Mouse (Mus musculus) megakaryocyte progenitor cell, adult 5-6 weeks (primary cell): Measurements from ENCODE around the gene Map3k20. TPM values are rescaled to one million over a fixed set of nuclear protein-coding genes. Genes with fewer than 3 reads are reported as not detected.
A peak's percentile ranks its signal among the peaks of the same experiment; 100 is the strongest.

Experiments
- ATAC-seq: replicated peaks from 2 replicates; pipeline ENCODE4 v1.8.0; 2016; ENCODE audit warnings: mild to moderate bottlenecking, moderate TSS enrichment, inconsistent platforms; ENCODE audit not compliant: poor library complexity
- total RNA-seq, 2 experiments: library from RNA; stranded (forward) in 1 of 2; stranded (reverse) in 1 of 2; fragments of 157-497, 149-512 nt in 1 of 2; fragments of 200-1000 nt in 1 of 2; gene quantifications; 2 replicates each; pipeline versions ENCODE4 v1.2.3 to v1.2.4; 2015 to 2017

The Map3k20 gene
- total RNA-seq (2015): 76.0 and 84.5 TPM in 2 replicates
- 57.9 and 61.8 TPM in 2 replicates for total RNA-seq (2017)

- ATAC-seq: peak; percentile 81
Observed at GRCm38 (mm10) chr2:72285256-72285887, at the start of gene Map3k20. Map3k20 (plus strand) TSS chr2:72285637.

GRCm38 (mm10) chr2:72238421-72238820, 47.0 kb upstream of the Map3k20 start:
- ATAC-seq: peak; percentile 78

DNA sequence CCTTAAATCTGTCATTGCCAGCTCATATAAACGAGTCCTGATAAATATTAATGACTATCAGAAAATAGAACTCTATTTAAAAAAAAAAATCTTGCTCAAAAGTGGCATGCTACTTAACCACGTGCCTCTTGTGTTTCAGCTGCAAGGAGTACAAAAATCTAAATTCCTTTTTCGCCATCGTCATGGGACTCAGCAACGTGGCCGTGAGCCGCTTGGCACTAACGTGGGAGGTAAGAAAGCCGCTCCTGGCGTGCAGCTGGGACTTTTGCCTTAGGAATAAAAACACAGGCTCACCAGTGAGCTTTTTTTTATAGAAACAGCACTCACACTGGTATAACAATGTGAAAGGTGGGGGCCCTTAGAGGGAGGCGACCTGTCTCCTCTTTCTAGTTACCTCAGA, 46.5 kb upstream of the Map3k20 start:
- no peak for ATAC-seq

- no peak for ATAC-seq
Observed at GRCm38 (mm10) chr2:72239456-72239855, 46.0 kb upstream of the Map3k20 start.

DNA sequence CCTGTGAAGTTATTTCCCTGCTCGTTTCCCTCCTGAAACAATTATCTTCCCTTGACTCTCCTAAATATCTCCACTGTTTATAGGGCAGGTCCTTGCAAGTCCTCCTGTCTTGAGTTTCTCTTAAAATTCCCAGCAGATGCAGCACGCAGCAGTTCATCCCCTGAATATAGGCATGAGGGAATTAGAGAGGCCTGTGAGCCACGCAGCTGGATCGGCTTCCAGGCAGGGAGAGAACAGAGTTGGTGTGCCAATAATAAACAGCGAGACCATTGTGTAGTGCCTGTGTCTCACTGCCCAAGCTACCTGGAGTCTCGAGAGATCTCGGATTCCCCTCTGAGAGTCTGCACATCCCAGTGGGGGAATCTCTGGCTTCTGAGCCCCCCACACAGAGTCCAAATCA, 45.4 kb upstream of the Map3k20 start:
- ATAC-seq: no peak

DNA sequence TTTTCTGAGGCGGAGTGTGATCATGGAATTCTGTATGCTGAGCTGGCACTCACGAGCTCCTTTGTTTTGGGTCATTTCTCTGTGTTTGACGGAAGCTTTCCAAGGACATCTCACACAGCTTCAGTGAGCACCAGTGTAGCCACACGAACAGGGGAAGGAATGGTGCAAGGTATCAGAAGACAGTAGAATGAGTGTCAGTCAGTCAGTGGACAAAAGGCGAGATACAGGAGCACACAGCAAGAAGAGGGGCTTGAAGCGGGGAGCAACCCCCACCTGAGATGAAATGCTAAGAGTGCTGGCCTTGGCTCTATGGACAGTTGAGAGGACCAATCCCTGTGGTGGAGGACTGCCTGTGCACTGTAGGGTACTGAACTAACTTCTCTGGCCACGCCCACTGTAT, 44.7 kb upstream of the Map3k20 start:
- ATAC-seq: no peak

DNA sequence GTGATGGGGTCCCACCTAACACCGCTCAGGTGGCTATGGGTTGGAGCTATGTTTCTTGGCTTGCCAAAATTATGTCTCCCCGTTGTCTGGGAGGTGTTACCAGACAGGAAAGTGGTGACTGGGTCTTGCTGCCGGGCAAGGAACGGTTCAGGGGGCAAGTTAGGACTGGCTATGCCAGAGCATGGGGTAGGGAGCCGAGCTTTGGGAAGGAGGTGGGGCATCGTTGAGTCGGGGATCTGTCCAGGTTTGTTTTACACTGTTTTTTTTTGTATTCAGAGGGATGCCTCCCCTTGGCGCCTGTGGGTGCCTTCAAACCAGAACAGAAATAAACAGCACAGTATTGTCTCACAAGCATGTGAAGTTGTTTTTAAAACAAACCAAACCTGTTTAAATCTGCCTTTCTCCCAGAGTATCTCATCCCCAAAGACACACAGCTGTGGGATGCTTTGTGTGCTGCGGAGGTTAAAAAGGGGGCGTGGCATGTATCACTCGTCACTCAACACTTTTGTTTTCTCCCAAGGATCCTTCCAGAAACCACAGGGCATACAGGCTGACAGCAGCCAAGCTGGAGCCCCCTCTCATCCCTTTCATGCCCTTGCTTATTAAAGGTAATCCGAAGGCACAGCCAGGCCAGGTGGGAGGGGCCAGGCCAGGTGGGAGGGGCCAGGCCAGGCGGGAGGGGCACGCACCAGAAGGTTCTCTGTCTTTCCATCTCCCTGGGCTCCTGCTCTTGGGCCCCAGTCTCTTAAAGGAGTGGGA, 43.5 kb upstream of the Map3k20 start:
- no peak for ATAC-seq

- ATAC-seq: no peak
Observed at GRCm38 (mm10) chr2:72242910-72243675, 42.3 kb upstream of the Map3k20 start.

- no peak for ATAC-seq
Observed at GRCm38 (mm10) chr2:72245631-72246030, 39.8 kb upstream of the Map3k20 start.

DNA sequence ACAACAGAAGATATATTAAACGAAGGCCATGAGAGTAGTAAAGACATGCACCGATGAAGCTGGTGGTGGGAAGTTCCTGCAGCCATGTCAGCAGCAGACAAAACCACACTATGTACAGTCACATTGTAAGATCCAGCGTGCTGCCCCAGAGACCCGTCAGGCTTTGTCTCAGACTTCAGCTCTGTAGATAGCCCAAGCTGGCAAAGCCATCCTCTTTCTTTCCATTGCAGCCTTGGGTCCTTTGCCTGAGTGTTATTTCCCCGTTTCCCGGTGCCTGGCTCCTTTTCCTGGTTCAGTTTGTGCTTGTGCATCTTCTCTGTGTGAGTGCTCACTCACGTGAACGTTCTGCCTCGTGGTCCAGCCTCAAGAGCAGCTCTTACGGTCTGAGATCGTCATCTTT, 39.1 kb upstream of the Map3k20 start:
- no peak for ATAC-seq

GRCm38 (mm10) chr2:72247819-72248218, 37.6 kb upstream of the Map3k20 start:
- no peak for ATAC-seq

DNA sequence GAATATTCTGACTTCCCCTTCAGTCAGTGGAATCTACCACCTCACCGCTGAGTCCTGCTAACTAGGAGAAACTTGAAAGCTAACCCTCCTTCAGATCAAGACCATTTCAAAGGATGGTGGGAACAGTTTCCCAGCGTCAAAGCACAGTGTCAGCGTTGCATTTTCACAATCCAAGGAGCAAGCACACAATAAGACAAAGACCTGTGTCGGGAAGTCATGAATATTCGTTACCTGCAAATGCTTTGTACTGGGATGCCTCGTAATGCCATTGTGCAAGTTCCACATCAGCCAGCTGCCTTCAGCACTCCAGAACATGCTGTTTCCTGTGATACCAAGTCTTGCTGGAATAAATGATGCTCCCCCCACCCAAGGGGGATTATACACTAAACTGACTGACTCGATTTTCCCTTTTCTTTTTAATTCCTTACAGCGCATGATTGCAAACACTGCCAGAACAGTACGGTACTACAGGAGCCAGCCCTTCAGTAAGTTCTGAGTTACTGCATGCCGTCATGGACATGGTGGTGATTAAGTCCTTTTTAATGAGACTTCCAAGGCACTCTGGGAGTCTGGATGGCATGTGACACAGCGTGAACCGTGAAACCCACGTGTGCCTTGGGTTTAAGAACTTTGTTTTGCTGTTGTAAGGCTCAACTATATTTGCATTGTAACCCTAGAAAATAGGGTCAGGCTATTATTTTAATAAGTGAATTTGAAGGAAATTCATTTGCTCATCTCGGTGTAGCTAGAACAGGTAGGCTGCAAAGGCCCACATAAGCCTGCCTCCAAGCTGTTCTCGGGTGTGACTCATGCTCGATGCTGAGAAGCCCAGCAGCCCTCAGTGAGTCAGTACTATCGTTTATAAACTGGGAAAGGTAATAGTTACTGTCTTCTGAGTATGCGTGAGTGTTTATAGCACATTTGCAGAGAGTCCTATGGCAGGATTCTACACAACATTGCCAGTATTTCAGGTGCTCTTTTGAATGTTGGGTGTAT, 32.6 kb upstream of the Map3k20 start:
- ATAC-seq: no peak

- no peak for ATAC-seq
Observed at GRCm38 (mm10) chr2:72253882-72254281, 31.6 kb upstream of the Map3k20 start.

DNA sequence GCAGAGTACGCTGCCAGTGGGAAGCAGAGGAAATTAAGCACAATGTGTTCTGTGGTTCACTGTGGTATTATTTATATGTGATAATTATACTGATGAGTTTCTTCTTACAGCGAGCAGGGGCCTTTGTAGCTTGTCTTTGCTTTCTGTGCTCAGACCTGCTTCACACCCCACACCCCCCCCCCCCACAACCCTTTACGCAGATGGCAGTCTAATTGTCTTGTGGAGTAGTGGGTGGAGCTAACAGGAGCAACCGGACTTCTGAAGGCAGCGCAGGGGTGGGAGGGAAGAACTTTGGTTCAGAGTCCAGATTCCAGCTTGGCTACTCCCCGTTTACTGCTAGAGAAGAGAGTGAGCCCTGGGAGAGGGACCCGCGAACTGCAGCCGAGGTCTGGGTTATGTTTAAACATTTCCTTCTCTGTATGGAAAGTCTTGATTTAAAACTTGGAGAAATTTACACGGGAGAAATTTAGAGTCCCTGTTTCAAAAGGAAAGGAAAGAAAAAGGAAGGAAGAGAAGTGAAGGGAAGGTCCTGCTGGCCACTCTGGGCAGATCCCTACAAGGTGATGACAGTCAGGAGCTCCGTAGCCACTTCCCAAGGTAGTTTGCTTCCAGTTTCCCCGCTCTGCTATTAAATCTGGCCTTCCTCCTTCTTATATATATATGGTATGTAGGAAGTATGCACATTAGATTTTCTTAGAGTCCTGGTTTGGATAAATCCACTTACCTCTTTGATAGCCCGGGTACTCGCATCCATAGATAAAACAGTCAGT, 30.4 kb upstream of the Map3k20 start:
- ATAC-seq: no peak

- peak; percentile 95 for ATAC-seq
Observed at GRCm38 (mm10) chr2:72260704-72261103, 24.7 kb upstream of the Map3k20 start.

GRCm38 (mm10) chr2:72262814-72263480, 22.5 kb upstream of the Map3k20 start:
- no peak for ATAC-seq

GRCm38 (mm10) chr2:72267390-72267789, 18.0 kb upstream of the Map3k20 start:
- ATAC-seq: no peak

DNA sequence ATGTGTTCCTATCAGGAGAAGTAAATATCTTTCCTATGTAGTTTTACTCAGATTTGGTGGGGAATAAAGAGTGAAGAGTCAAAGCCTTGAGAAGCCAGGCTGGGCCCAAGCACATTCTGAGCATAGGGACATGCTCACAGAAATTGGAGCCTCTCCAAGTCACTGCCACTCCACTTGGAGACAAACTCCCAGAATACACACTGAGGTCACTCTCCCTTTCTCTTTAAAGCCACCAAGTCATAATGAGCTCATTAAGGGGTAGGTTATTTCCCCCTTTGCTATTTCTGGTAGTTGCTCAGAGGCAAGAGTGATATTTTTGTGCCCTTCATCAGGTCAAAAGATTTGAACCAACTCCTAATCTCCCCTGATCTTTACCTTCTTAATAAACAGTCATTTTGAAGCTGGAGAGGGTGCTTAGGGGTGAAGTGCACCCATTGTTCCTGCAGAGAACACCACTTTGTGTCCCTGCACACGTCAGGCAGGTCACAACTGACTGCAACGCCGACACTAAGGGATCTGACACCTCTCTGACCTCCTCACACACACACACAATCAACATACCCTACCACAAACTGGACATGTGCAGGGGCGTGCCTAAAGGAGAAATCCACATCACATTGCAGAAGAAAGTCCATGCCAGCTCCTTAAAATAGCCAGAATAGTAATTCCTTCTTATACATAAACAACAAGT, 15.6 kb upstream of the Map3k20 start:
- ATAC-seq: no peak
